Mouse (Mus musculus): ENCODE results near the gene Rnaseh2a. TPM values are rescaled to one million over a fixed set of nuclear protein-coding genes. Genes with fewer than 3 reads are reported as not detected.
"Not testable (repeated sequence)": the region's sequence is repeated elsewhere in the genome, so short reads cannot be mapped to it uniquely, and the experiment has no call there.

The Rnaseh2a gene
- polyA plus RNA-seq, 1 experiment from 2014 or later: 55.0 TPM

GRCm38 (mm10) chr8:84915269-84915668, 54.3 kb downstream of the Rnaseh2a start:
- Histone ChIP-seq H3K36me3 (peaks cover 94% of the 10 kb centered on the region), H3K4me3 (no peak overlapping the region), H3K9me3 (no peaks in the 10 kb centered on the region), H3K9ac (no peak overlapping the region), H3K4me1 (replicated peaks) (peaks cover 11% of the 10 kb centered on the region; the same call in 1 of the 2 replicates), H3K27ac (replicated peaks) (no peak overlapping the region), H3K27me3 (peaks cover 100% of the 10 kb centered on the region), H3K4me2 (no peak overlapping the region)
- no peak for ATAC-seq (ENCODE audit: low read depth)
- 83% methylated on average over 8 of the region's 8 CpGs for WGBS

GRCm38 (mm10) chr8:84913960-84914359, 55.6 kb downstream of the Rnaseh2a start:
- Histone ChIP-seq H3K4me3 (no peak overlapping the region), H3K36me3 (peaks cover 87% of the 10 kb centered on the region), H3K27ac (replicated peaks) (no peak overlapping the region), H3K27me3 (peaks cover 100% of the 10 kb centered on the region), H3K9me3 (no peaks in the 10 kb centered on the region), H3K4me1 (replicated peaks) (peaks cover 17% of the 10 kb centered on the region), H3K9ac (no peak overlapping the region), H3K4me2 (no peak overlapping the region)
- WGBS: 33% methylated on average over 4 of the region's 4 CpGs
- ATAC-seq (ENCODE audit: low read depth): no peak

GRCm38 (mm10) chr8:84913502-84913900, 56.1 kb downstream of the Rnaseh2a start:
- Histone ChIP-seq H3K4me3 (peak overlapping the region; percentile 22), H3K4me2 (peak overlapping the region; percentile 51), H3K36me3 (peaks cover 83% of the 10 kb centered on the region), H3K9me3 (no peaks in the 10 kb centered on the region), H3K4me1 (replicated peaks) (peaks cover 22% of the 10 kb centered on the region), H3K9ac (no peak overlapping the region), H3K27ac (replicated peaks) (no peak overlapping the region), H3K27me3 (peaks cover 97% of the 10 kb centered on the region)
- 21% methylated on average over 9 of the region's 9 CpGs for WGBS
- ATAC-seq (ENCODE audit: low read depth): no peak

- H3K27ac ChIP-seq (replicated peaks): no peak overlapping the region
- 3% methylated on average over 55 of the region's 55 CpGs for WGBS
- H3K4me3 ChIP-seq: peak overlapping the region; percentile 22
- no peaks in the 10 kb centered on the region for H3K9me3 ChIP-seq
- peaks cover 92% of the 10 kb centered on the region for H3K27me3 ChIP-seq
- peaks cover 24% of the 10 kb centered on the region for H3K4me1 ChIP-seq (replicated peaks)
- ATAC-seq (ENCODE audit: low read depth): no peak
- peaks cover 78% of the 10 kb centered on the region for H3K36me3 ChIP-seq
- H3K4me2 ChIP-seq: peak overlapping the region; percentile 51
- no peak overlapping the region for H3K9ac ChIP-seq
Observed at GRCm38 (mm10) chr8:84912895-84913501, 56.6 kb downstream of the Rnaseh2a start.

DNA sequence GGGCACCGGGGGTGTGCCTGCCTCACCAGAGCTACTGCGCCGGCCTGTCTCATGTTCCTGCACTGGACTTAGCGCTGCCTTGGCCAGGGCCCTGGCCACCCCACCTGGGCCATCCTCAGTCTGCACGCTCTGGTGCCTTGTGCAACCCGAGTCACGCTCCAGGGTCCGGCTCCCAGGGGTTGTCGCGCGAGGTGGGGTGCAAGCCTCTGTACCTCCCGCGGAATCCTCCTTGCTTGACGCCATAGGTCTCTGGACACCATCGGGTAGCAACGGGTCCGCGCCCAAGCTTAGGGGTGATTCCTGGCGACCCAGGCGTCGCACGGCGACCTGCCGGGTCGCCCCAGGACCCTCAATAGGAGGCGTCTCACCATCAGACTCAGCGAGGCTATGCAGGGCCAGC, 57.2 kb downstream of the Rnaseh2a start:
- H3K4me2 ChIP-seq: peak overlapping the region; percentile 51

DNA sequence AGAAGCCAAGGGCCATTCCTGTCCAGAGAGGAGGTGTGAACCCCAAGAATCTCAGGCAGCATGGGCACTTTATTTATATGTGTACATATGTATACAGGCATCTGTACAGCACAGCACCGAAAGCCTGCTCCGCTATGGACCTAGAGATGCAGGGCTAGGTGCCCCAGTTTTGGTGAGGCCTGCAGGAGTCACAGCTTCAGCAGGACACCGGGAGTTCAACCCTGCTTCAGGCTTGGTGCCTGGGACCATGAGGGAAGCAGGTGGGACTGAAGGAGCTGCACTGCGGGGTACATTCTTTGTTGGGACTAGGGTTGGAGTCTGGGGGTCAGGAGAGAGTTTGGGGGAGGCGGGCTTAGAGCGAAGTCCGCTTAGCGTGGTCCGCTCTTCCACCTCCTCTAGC, 57.7 kb downstream of the Rnaseh2a start:
- Histone ChIP-seq H3K36me3 (peaks cover 66% of the 10 kb centered on the region), H3K9ac (no peak overlapping the region), H3K4me1 (replicated peaks) (peaks cover 24% of the 10 kb centered on the region), H3K4me3 (no peak overlapping the region), H3K27ac (replicated peaks) (no peak overlapping the region), H3K4me2 (no peak overlapping the region), H3K27me3 (peaks cover 81% of the 10 kb centered on the region), H3K9me3 (no peaks in the 10 kb centered on the region)
- 74% methylated on average over 9 of the region's 9 CpGs for WGBS
- no peak for ATAC-seq (ENCODE audit: low read depth)

More for the DNA sequence above, 57.2 kb downstream of the Rnaseh2a start:
- H3K4me1 ChIP-seq (replicated peaks): peaks cover 24% of the 10 kb centered on the region
- ATAC-seq (ENCODE audit: low read depth): no peak
- no peaks in the 10 kb centered on the region for H3K9me3 ChIP-seq
- no peak overlapping the region for H3K4me3 ChIP-seq
- H3K9ac ChIP-seq: no peak overlapping the region
- peaks cover 86% of the 10 kb centered on the region for H3K27me3 ChIP-seq
- H3K27ac ChIP-seq (replicated peaks): no peak overlapping the region
- WGBS: 17% methylated on average over 27 of the region's 27 CpGs
- peaks cover 71% of the 10 kb centered on the region for H3K36me3 ChIP-seq

DNA sequence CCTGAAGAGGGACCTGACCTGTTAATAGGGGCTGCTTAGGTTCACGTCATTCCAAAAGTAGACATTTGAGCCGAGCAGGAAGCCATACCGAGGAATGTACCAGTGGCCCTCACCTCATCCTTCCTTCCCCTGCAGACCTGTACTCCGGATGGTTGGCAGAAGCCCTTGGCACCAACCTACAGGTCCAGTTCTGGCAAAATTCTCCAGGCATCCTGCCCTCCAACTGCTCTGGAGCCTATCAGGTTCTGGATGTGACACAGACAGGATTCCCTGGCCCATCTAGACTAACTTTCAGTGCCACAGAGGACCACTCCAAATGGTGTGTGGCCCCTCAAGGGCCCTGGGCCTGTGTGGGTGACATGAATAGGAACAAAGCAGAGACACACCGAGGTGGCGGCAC, 59.0 kb downstream of the Rnaseh2a start:
- Histone ChIP-seq H3K27me3 (peaks cover 68% of the 10 kb centered on the region), H3K4me3 (no peak overlapping the region), H3K36me3 (peaks cover 53% of the 10 kb centered on the region), H3K9me3 (no peaks in the 10 kb centered on the region), H3K9ac (no peak overlapping the region), H3K4me2 (no peak overlapping the region), H3K4me1 (replicated peaks) (peaks cover 24% of the 10 kb centered on the region), H3K27ac (replicated peaks) (no peak overlapping the region)
- ATAC-seq (ENCODE audit: low read depth): no peak
- 90% methylated on average over 6 of the region's 6 CpGs for WGBS

DNA sequence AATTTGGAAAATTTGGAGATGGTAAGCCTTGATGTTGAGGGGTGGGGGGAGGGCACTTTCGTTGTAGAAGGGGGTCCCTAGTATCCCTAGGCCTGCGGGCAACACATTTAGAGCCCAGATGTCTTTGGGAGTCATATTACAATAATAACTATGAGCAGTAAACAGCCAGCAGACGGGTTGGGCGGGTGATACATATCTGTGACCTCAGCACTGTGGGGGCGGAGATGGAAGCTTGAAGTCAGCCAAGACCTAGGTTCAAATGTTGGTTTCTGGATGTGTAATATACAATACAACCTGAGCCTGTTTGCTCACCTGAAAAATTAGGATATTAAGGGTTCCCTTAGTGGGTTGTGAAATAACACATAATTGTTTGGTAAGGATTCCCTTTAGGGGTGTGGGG, 59.6 kb downstream of the Rnaseh2a start:
- Histone ChIP-seq H3K27me3 (peaks cover 63% of the 10 kb centered on the region), H3K27ac (replicated peaks) (no peak overlapping the region), H3K4me1 (replicated peaks) (peaks cover 24% of the 10 kb centered on the region), H3K4me2 (0 out of 2 replicates have a peak overlapping the region, but pooled peaks have one; percentile 55), H3K9me3 (no peaks in the 10 kb centered on the region), H3K36me3 (peaks cover 47% of the 10 kb centered on the region), H3K4me3 (no peak overlapping the region), H3K9ac (no peak overlapping the region)
- no peak for ATAC-seq (ENCODE audit: low read depth)
- WGBS: 77% methylated on average over 5 of the region's 5 CpGs

DNA sequence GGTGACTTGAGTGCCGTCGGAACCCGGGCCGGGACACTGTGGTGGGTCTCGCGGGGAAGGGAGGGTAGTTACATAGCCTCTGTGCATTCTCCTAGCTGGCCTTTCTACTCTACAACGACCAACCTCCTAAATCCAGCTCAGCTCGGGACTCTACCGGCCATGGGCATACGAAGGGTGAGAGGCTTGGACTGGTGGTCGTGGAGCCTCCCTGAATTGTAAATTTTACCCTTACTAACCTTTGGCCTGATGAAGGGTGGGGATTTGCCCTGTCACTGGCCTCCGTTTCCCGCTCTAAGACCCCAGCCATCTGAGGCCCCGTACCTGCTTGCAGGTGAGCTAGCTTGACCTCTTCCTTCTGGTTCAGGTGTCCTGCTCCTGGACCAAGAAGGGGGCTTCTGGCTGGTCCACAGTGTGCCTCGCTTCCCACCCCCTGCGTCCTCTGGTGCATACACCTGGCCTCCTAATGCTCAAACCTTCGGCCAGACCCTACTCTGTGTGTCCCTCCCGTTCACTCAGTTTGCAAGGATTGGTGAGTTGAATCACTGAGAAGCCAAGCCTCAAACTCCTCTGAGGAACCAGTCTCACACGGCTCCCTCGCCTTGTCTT, 60.3 kb downstream of the Rnaseh2a start:
- Histone ChIP-seq H3K4me3 (peak overlapping the region; percentile 39), H3K27ac (replicated peaks) (no peak overlapping the region), H3K4me2 (peak overlapping the region; percentile 55), H3K4me1 (replicated peaks) (peaks cover 24% of the 10 kb centered on the region), H3K9ac (peak overlapping the region; percentile 64), H3K36me3 (peaks cover 40% of the 10 kb centered on the region), H3K27me3 (peaks cover 63% of the 10 kb centered on the region), H3K9me3 (no peaks in the 10 kb centered on the region)
- 48% methylated on average over 20 of the region's 20 CpGs for WGBS
- ATAC-seq (ENCODE audit: low read depth): no peak; the same call in 1 of the 2 replicates

DNA sequence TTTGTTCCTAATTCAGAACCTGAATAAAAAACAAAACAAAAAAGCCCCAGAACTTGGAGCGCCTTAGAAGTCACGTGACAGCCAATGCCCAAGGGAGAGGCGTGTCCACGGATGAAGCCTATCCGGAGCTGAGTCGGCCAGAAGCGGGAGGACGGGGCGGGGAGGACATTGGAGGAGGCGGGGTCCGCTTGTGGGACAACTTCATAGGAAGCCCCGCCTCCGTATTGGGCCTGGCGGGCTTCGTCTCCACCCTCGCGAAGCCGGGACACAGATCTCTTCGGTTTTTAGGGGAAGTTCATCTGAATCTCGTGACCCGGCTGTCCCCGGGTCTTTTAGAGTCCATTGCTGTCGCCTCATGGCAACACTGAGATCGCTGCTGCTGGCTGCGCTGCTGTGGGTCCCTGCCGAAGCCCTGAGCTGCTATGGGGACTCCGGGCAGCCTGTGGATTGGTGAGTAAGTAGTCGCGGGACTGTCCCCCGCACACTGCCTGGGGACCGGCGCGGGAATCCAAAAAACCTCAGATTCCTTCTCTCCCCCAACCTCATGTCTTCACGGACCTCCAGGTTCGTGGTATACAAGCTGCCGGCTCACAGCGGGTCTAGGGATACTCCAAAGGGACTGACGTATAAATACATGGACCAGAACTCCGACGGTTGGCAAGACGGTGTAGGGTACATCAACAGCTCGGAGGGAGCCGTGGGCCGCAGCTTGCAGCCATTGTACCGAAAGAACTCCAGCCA, 61.0 kb downstream of the Rnaseh2a start, which contains the start of gene Dnase2a:
Dnase2a (plus strand) TSS at position 140 of the 741 bp plus-strand sequence.
- Histone ChIP-seq H3K4me2 (peak within 1 kb of the TSS; percentile 55), H3K4me1 (replicated peaks) (peaks cover 25% of the 10 kb centered on the region), H3K9me3 (no peaks in the 10 kb centered on the region), H3K36me3 (peaks cover 36% of the 10 kb centered on the region), H3K4me3 (peak within 1 kb of the TSS; percentile 39), H3K9ac (peak within 1 kb of the TSS; percentile 64), H3K27ac (replicated peaks) (no peak within 1 kb of the TSS), H3K27me3 (peaks cover 58% of the 10 kb centered on the region)
- WGBS: under 1% methylated on average over 45 of the region's 45 CpGs
- peak; percentile 81 for ATAC-seq (ENCODE audit: low read depth)

GRCm38 (mm10) chr8:84907979-84908378, 61.6 kb downstream of the Rnaseh2a start:
- Histone ChIP-seq H3K4me2 (peak overlapping the region; percentile 55), H3K4me3 (peak overlapping the region; percentile 39), H3K4me1 (replicated peaks) (peaks cover 25% of the 10 kb centered on the region), H3K36me3 (peaks cover 33% of the 10 kb centered on the region), H3K27me3 (peaks cover 52% of the 10 kb centered on the region)
- ATAC-seq (ENCODE audit: low read depth); H3K9me3 ChIP-seq; H3K27ac ChIP-seq (replicated peaks); H3K9ac ChIP-seq: not testable (repeated sequence)
- 26% methylated on average over 7 of the region's 7 CpGs for WGBS

DNA sequence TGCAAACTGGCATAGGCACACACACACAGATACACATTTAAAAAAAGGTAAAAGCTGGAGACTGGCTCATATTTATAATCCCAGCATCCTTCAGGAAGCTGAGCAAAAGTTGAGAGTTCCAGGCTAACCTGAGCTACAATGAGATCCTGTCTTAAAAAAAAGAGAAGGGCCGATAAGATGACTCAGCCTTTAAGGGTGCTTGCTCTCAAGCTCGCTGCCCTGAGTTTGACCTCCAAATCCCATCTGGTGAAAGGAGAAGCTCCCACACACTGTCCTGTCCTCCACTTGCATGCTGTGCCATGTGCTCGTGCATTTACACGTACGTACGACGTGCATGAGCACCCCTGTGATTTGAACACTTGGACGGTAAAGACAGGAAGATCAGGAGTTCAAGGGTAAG, 62.1 kb downstream of the Rnaseh2a start:
- peaks cover 28% of the 10 kb centered on the region for H3K36me3 ChIP-seq
- H3K4me3 ChIP-seq: no peak overlapping the region
- H3K4me1 ChIP-seq (replicated peaks): peaks cover 25% of the 10 kb centered on the region
- 82% methylated on average over 8 of the region's 8 CpGs for WGBS
- no peak overlapping the region for H3K4me2 ChIP-seq
- H3K27ac ChIP-seq (replicated peaks): no peak overlapping the region
- peaks cover 50% of the 10 kb centered on the region for H3K27me3 ChIP-seq
- no peak overlapping the region for H3K9ac ChIP-seq
- no peaks in the 10 kb centered on the region for H3K9me3 ChIP-seq
- ATAC-seq (ENCODE audit: low read depth): no peak

All from neural tube, embryonic 13.5 days (tissue).